Mouse (Mus musculus) natural killer cell, adult 2 months (primary cell): ENCODE results near the gene Rnf183.

Experiments used
- DNase-seq, 2 experiments: peaks; one replicate each; pipeline ENCODE4 v3.0.0; 2022; ENCODE audit warnings: low spot score in 2 of 2

Rnf183 gene

DNA sequence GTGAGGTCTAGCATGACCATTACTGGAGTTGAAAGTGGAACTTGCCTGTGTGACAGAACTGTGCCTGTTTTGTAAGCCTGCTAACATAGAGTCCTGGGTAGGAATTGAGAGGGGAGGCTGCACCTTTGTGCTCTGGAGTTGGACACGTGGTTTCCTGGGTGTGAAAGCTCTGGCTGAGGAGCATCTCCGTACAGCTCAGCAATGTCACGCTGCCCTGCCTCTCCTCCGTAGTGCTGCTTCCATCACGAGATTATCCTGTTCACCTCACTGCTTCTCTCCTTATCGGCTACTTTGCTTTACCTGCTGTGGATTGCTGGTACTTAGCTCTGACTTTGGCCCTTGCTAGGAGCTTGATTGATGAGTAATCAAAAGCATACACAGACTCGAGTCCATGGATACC lies 51.3 kb downstream of the Rnf183 start:
- no peak for DNase-seq

DNA sequence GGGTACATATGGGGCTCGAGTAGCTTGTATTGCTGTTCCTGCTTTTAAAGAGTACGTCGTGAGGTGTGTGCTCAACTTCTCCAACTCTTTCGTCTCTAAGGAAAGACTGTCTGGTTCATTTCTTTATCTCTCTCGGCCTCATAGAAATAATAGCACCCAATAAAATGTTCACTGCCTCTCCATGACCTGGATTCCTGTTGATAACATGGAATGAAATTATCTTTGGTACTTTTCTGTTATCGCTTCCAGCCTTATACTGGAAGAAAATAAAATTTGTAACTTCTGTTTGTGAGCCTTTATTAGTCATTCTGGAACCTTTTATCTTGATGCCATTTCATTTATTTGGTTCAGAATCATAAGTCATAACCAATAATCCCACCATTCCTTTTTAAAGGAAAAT lies 51.8 kb downstream of the Rnf183 start:
- DNase-seq, result no peak

DNA sequence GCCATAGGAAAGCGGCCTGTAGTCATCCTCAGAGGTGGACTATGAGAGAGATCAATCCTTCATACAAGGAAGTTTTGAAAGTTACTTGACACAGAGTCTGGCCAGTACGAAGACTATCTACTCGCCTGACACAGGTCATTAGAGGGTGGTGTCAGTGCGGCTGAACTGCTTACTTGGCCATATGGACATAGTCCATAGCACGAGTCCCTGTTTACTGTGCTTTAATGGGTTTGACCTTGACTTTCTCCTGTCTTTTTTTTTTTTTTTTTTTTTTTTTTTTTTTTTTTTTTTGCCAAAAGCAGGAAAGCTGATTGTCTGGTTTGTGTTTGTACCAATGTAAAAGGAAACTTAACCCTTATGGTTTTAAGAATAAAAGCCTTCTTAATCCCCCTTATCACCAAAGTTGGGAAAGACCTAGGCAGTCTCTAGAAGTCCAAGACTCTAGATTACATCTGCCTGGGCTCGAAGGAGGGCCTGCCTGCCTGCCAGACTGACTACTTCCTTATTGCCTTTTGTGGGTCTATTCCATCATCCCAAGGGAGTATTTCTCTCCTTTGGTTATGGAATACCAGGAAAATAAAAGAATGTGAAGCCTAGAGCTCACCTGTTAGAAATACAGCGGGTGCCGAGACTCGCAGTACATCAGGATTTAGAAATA lies 55.2 kb downstream of the Rnf183 start:
- no peak for DNase-seq
